Mouse (Mus musculus) small intestine, adult 2 months (tissue): ENCODE measurements at regions not wholly inside any gene's neighbourhood (a gene's known extent, or its start where the extent isn't known, plus 50 kb on each side); places are given as distances from the start of the nearest gene placed in this dataset.

ENCODE experiments used
- H3K27ac ChIP-seq: fragments of 200-500 bp; 2 replicates; pipeline ENCODE4 v1.5.1; 2012; ENCODE audit warnings: low read depth, low read length, control low read depth, inconsistent platforms; ENCODE audit not compliant: insufficient read depth
- H3K27me3 ChIP-seq: fragments of 200-500 bp; 2 replicates; pipeline ENCODE4 v1.6.1; 2012; ENCODE audit warnings: mild to moderate bottlenecking, moderate library complexity, low read length, inconsistent platforms; ENCODE audit not compliant: control insufficient read depth, insufficient read depth
- H3K36me3 ChIP-seq: fragments of 200-500 bp; 2 replicates; pipeline ENCODE4 v1.6.1; 2012; ENCODE audit warnings: mild to moderate bottlenecking, low read length, control low read depth, inconsistent platforms; ENCODE audit not compliant: control insufficient read depth, insufficient read depth
- H3K4me1 ChIP-seq: fragments of 200-500 bp; 2 replicates; pipeline ENCODE4 v1.6.1; 2012; ENCODE audit warnings: low read length, inconsistent platforms, mixed read lengths; ENCODE audit not compliant: control insufficient read depth, insufficient read depth, insufficient read length
- H3K4me3 ChIP-seq: fragments of 200-500 bp; 2 replicates; pipeline ENCODE4 v1.5.1; 2012; ENCODE audit warnings: low read depth, mild to moderate bottlenecking, control low read depth, inconsistent platforms, low read length, moderate library complexity
- CTCF ChIP-seq: fragments of 200-500 bp; IDR thresholded peaks from 2 replicates; pipeline ENCODE4 v1.5.1; 2012; ENCODE audit warnings: low read depth, mild to moderate bottlenecking, control low read depth, inconsistent platforms, low read length, moderate library complexity, mixed read lengths; ENCODE audit not compliant: insufficient replicate concordance, insufficient read length; ENCODE audit errors: extremely low read depth
- POLR2A ChIP-seq: fragments of 200-500 bp; IDR thresholded peaks from 2 replicates; pipeline ENCODE4 v1.6.1; 2012; ENCODE audit warnings: low read depth, mild to moderate bottlenecking, control low read depth, inconsistent platforms, low read length, moderate library complexity
- WGBS: fragments of 180-500 bp; shearing (Covaris S2); methylation state at CpG from one replicate; pipeline ENCODE4 v1.1.7; 2018; 5-methylcytosine and 5-hydroxymethylcytosine counted together

DNA sequence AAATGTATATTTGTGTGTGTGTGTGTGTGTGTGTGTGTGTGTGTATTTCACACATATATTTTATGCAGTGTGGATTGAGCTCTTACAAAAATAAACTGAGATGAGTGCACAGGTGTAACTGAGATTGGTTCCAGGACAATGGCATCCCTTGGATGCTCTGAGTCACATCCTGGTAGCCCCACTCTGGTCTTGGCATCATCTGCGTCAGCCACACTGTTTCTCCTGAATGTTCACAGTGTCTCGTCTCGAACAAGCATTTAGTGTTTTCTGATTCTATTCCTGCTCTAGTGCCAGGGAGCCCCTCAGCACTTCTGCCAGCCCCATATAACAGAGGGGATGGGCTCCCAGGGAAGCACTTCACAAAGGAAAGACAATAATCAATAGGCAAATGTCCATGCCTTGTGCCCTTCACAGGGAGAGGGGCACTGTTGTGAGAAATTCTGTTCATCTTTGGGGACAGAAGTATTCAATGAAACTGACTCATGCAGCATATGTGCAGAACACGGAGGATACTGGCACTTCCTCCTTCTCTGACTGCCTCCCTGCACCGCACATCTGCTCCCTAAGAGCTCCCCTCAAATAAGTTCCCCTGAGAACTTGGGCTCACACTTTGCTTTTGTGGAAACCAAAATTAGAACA, 536.2 kb downstream of the Pdcd6ip start:
- Histone ChIP-seq H3K27ac (no peak overlapping the region), H3K4me1 (no peaks in the 10 kb centered on the region), H3K36me3 (no peaks in the 10 kb centered on the region), H3K4me3 (no peak overlapping the region), H3K27me3 (no peaks in the 10 kb centered on the region)
- 84% methylated on average over 5 of the region's 5 CpGs for WGBS
- TF ChIP-seq CTCF (no peak), POLR2A (no peak)

DNA sequence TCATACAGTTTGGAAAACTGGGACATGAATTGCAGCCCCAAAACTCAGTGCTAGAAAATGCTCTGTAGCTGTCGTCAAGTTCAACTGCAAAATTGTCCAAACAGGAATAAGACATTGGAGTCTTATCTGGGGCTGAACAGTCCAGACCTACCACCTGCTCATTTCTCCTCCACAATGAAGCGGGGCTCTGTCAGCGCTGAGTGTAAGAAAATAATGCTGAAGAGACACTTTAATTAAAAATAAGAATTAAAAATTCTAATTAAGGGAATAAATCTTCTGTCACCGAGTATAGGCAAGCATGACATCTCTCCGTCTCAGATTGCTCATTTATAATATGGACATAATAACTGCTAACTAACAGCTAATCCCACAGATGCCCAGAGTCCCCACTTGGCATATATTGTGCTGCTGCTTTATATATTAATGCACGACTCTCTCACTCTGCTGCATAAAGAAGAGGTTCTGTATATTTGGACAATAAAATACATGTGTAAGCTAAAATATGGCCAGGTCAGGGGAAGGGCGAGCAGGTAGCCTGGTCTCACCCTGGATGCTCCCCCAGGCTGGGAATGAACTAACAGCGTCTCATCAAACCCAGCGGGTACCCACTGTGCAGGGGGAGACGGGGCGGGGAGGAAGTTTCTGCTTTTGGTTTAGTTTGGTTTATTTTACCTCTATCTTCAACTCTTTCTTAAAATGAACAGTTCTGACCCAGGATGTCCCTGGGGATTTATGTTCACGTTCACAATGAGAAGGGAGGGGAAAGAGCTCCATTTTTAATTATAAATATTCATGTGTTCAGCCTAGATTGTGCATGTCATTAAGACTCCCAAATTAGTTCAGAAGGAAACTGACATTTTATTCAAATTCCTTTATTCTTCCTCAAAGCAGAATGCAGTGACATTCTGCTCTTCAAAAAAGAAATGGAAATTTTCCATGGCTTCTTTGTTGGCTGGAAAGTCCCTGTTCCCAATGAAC, 544.9 kb downstream of the Pdcd6ip start:
- Histone ChIP-seq H3K27me3 (no peaks in the 10 kb centered on the region), H3K27ac (no peak overlapping the region), H3K36me3 (no peaks in the 10 kb centered on the region), H3K4me3 (no peak overlapping the region), H3K4me1 (no peaks in the 10 kb centered on the region)
- 81% methylated on average over 12 of the region's 12 CpGs for WGBS
- TF ChIP-seq CTCF, result no peak
- TF ChIP-seq POLR2A, result no peak

- Histone ChIP-seq H3K4me1 (no peaks in the 10 kb centered on the region), H3K27me3 (no peaks in the 10 kb centered on the region)
- WGBS, result 93% methylated on average over 2 of the region's 2 CpGs
Observed at GRCm38 (mm10) chr9:113160011-113160410, 548.0 kb downstream of the Pdcd6ip start.

GRCm38 (mm10) chr9:113158080-113158479, 550.0 kb downstream of the Pdcd6ip start:
- H3K4me3 ChIP-seq, result no peak overlapping the region
- no peaks in the 10 kb centered on the region for H3K36me3 ChIP-seq
- no peaks in the 10 kb centered on the region for H3K4me1 ChIP-seq
- H3K27ac ChIP-seq, result no peak overlapping the region
- 86% methylated on average over 6 of the region's 6 CpGs for WGBS
- no peak for TF ChIP-seq POLR2A
- TF ChIP-seq CTCF, result no peak
- H3K27me3 ChIP-seq, result no peaks in the 10 kb centered on the region

More at GRCm38 (mm10) chr9:113160011-113160410, 548.0 kb downstream of the Pdcd6ip start:
- Histone ChIP-seq H3K27ac (no peak overlapping the region), H3K4me3 (no peak overlapping the region), H3K36me3 (no peaks in the 10 kb centered on the region)
- no peak for TF ChIP-seq CTCF
- no peak for TF ChIP-seq POLR2A

GRCm38 (mm10) chr9:113157474-113158076, 550.5 kb downstream of the Pdcd6ip start:
- H3K27me3 ChIP-seq, result no peaks in the 10 kb centered on the region
- H3K27ac ChIP-seq, result no peak overlapping the region
- H3K4me3 ChIP-seq, result no peak overlapping the region
- TF ChIP-seq CTCF (no peak), POLR2A (no peak)
- H3K36me3 ChIP-seq, result no peaks in the 10 kb centered on the region
- WGBS, result 84% methylated on average over 17 of the region's 17 CpGs
- H3K4me1 ChIP-seq, result no peaks in the 10 kb centered on the region

- Histone ChIP-seq H3K27me3 (no peaks in the 10 kb centered on the region), H3K27ac (no peak overlapping the region), H3K4me1 (no peaks in the 10 kb centered on the region), H3K36me3 (no peaks in the 10 kb centered on the region), H3K4me3 (no peak overlapping the region)
- WGBS, result 58% methylated on average over 3 of the region's 3 CpGs
- TF ChIP-seq POLR2A, result no peak
- TF ChIP-seq CTCF, result no peak
Observed at GRCm38 (mm10) chr9:113156707-113157106, 551.4 kb downstream of the Pdcd6ip start.

DNA sequence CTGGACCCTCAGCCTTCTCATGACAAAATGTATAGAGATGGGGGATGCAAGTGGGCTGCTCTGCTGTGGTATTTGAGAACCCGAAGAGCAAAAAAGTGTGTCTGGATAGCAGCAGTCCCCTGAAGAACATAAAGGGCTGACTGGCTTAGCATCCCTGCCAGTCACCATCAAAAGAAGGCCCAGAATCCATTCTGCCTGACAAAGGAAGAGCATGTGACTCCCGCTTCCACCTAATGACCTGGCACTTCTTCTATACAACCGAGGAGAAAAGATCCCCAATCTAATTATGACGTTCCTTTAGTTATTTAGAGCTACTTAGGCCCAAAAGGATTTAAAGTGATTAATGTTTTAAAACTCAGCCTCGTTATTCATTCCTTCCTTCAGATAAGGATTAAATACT, 559.0 kb downstream of the Pdcd6ip start:
- no peaks in the 10 kb centered on the region for H3K27me3 ChIP-seq
- no peak overlapping the region for H3K4me3 ChIP-seq
- no peaks in the 10 kb centered on the region for H3K36me3 ChIP-seq
- no peaks in the 10 kb centered on the region for H3K4me1 ChIP-seq
- no peak overlapping the region for H3K27ac ChIP-seq
- TF ChIP-seq CTCF (no peak), POLR2A (no peak)
- WGBS, result 61% methylated on average over 5 of the region's 5 CpGs
